Mouse (Mus musculus): ENCODE data around the gene Cldn6. TPM values are rescaled to one million over a fixed set of nuclear protein-coding genes. Genes with fewer than 3 reads are reported as not detected.

Gene Cldn6
- polyA plus RNA-seq, 1 experiment from 2014 or later, result 253 TPM

DNA sequence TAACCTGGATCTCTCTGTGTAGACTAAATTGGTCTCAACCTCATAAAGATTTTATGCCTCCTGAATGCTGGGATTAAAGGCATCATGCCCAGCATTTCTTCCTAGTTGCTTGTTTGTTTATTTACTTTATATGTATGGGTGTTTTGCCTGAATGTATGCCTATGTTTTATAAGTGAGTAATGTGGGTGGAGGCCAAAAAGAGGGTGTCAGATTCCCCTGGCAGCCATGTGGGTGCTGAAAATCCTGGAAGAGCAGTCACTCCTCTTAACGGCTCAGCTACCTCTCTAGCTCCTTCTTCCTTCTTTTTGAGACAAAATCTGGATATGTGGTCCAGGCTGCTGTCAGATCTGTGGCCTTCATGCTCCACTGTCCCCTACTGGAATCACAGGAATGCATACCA is 51.4 kb downstream of the Cldn6 start:
- H3K9ac ChIP-seq (replicated peaks; ENCODE audit: low read length), result no peak overlapping the region
- H3K27me3 ChIP-seq (ENCODE audit: insufficient read depth, low read length), result no peaks in the 10 kb centered on the region
- H3K27ac ChIP-seq (ENCODE audit: low read length), result no peak overlapping the region
- peaks cover 10% of the 10 kb centered on the region for H3K4me1 ChIP-seq (ENCODE audit: insufficient read depth, low read length)
- peaks cover 13% of the 10 kb centered on the region for H3K36me3 ChIP-seq (ENCODE audit: insufficient read depth, low read length)
- no peaks in the 10 kb centered on the region for H3K9me3 ChIP-seq (ENCODE audit: low read length)
- no peak for ATAC-seq (ENCODE audit: low FRiP score, low TSS enrichment)
- H3K4me2 ChIP-seq (replicated peaks; ENCODE audit: low read depth, low read length), result no peak overlapping the region
- no peak overlapping the region for H3K4me3 ChIP-seq (ENCODE audit: low read length)
- WGBS, result 15% methylated on average over 1 of the region's 1 CpGs

Other genes starting within 250 kb of the Cldn6 start
- not detected in 2 replicates for gene Vmn2r117, start 199.6 kb upstream of the Cldn6 start, polyA plus RNA-seq (2015; fragmentation: Nextera tagmentation; extraction: Ambion mirVana)
- 24.1 and 26.5 TPM in 2 replicates for gene Zfp213, start 115.0 kb upstream of the Cldn6 start, polyA plus RNA-seq (2015; fragmentation: Nextera tagmentation; extraction: Ambion mirVana)
- gene Zfp13, start 79.8 kb upstream of the Cldn6 start, polyA plus RNA-seq (2015; fragmentation: Nextera tagmentation; extraction: Ambion mirVana), result 19.1 and 19.3 TPM in 2 replicates
- gene Zscan10, start 78.4 kb upstream of the Cldn6 start, polyA plus RNA-seq (2015; fragmentation: Nextera tagmentation; extraction: Ambion mirVana), result 0.26 TPM in 1 of 2 replicates, not detected in the other
- gene Mmp25, start 34.0 kb upstream of the Cldn6 start, polyA plus RNA-seq (2015; fragmentation: Nextera tagmentation; extraction: Ambion mirVana), result 1.1 and 1.2 TPM in 2 replicates
- 1.7 and 2.0 TPM in 2 replicates for gene Bicdl2, start 18.7 kb upstream of the Cldn6 start, polyA plus RNA-seq (2015; fragmentation: Nextera tagmentation; extraction: Ambion mirVana)
- 73.4 and 83.7 TPM in 2 replicates for gene Hcfc1r1, start 5.7 kb upstream of the Cldn6 start, polyA plus RNA-seq (2015; fragmentation: Nextera tagmentation; extraction: Ambion mirVana)
- gene Thoc6, start 5.4 kb upstream of the Cldn6 start, polyA plus RNA-seq (2015; fragmentation: Nextera tagmentation; extraction: Ambion mirVana), result 59.8 and 65.5 TPM in 2 replicates
- gene Tnfrsf12a, start 1.8 kb upstream of the Cldn6 start, polyA plus RNA-seq (2015; fragmentation: Nextera tagmentation; extraction: Ambion mirVana), result 28.9 and 31.2 TPM in 2 replicates
- gene Cldn9, start 4.8 kb downstream of the Cldn6 start, polyA plus RNA-seq (2015; fragmentation: Nextera tagmentation; extraction: Ambion mirVana), result 60.0 and 63.5 TPM in 2 replicates
- gene 1520401A03Rik, start 43.5 kb downstream of the Cldn6 start, polyA plus RNA-seq (2015; fragmentation: Nextera tagmentation; extraction: Ambion mirVana), result 0.15 and 0.61 TPM in 2 replicates
- gene Pkmyt1, start 47.1 kb downstream of the Cldn6 start, polyA plus RNA-seq (2015; fragmentation: Nextera tagmentation; extraction: Ambion mirVana), result 53.0 and 56.2 TPM in 2 replicates
- gene Paqr4, start 61.6 kb downstream of the Cldn6 start, polyA plus RNA-seq (2015; fragmentation: Nextera tagmentation; extraction: Ambion mirVana), result 22.9 and 25.4 TPM in 2 replicates
- 0.81 and 1.3 TPM in 2 replicates for gene Kremen2, start 66.6 kb downstream of the Cldn6 start, polyA plus RNA-seq (2015; fragmentation: Nextera tagmentation; extraction: Ambion mirVana)
- gene Flywch1, start 92.4 kb downstream of the Cldn6 start, polyA plus RNA-seq (2015; fragmentation: Nextera tagmentation; extraction: Ambion mirVana), result 101 and 104 TPM in 2 replicates
- gene Flywch2, start 106.8 kb downstream of the Cldn6 start, polyA plus RNA-seq (2015; fragmentation: Nextera tagmentation; extraction: Ambion mirVana), result 31.7 and 35.0 TPM in 2 replicates
- 411 and 514 TPM in 2 replicates for gene Srrm2, start 111.3 kb downstream of the Cldn6 start, polyA plus RNA-seq (2015; fragmentation: Nextera tagmentation; extraction: Ambion mirVana)
- 954 and 966 TPM in 2 replicates for gene Elob, start 149.9 kb downstream of the Cldn6 start, polyA plus RNA-seq (2015; fragmentation: Nextera tagmentation; extraction: Ambion mirVana)
- not detected in 2 replicates for gene Prss33, start 156.8 kb downstream of the Cldn6 start, polyA plus RNA-seq (2015; fragmentation: Nextera tagmentation; extraction: Ambion mirVana)
- gene Prss32, start 164.6 kb downstream of the Cldn6 start, polyA plus RNA-seq (2015; fragmentation: Nextera tagmentation; extraction: Ambion mirVana), result not detected in 2 replicates
- gene Prss41, start 164.9 kb downstream of the Cldn6 start, polyA plus RNA-seq (2015; fragmentation: Nextera tagmentation; extraction: Ambion mirVana), result 3.5 and 4.1 TPM in 2 replicates
- gene Prss21, start 188.8 kb downstream of the Cldn6 start, polyA plus RNA-seq (2015; fragmentation: Nextera tagmentation; extraction: Ambion mirVana), result not detected in 2 replicates
- gene Dcpp1, start 201.6 kb downstream of the Cldn6 start, polyA plus RNA-seq (2015; fragmentation: Nextera tagmentation; extraction: Ambion mirVana), result not detected in 2 replicates
- gene Dcpp2, start 201.6 kb downstream of the Cldn6 start, polyA plus RNA-seq (2015; fragmentation: Nextera tagmentation; extraction: Ambion mirVana), result not detected in 2 replicates
- not detected in 2 replicates for gene Dcpp3, start 238.2 kb downstream of the Cldn6 start, polyA plus RNA-seq (2015; fragmentation: Nextera tagmentation; extraction: Ambion mirVana)